Mouse (Mus musculus) lung, adult 2 months (tissue): Measurements from ENCODE around the gene Dcun1d3.

ENCODE experiments used
- CTCF ChIP-seq: fragments of 200-500 bp; IDR thresholded peaks from 2 replicates; pipeline ENCODE4 v1.5.1; 2011; ENCODE audit warnings: mild to moderate bottlenecking, low read length, control low read depth; ENCODE audit not compliant: insufficient read depth
- POLR2A ChIP-seq: fragments of 200-500 bp; IDR thresholded peaks from 2 replicates; pipeline ENCODE4 v1.6.1; 2011; ENCODE audit warnings: low read depth, mild to moderate bottlenecking, control low read depth, low read length, borderline replicate concordance; ENCODE audit errors: extremely low read depth

- TF ChIP-seq CTCF = no peak
- no peak for TF ChIP-seq POLR2A
These were observed 14.9 kb downstream of the Dcun1d3 start for GRCm38 (mm10) chr7:119881229-119881628.
